Comparison of ENCODE assay signal across 23 mouse cellular contexts in the genomic region with DNA sequence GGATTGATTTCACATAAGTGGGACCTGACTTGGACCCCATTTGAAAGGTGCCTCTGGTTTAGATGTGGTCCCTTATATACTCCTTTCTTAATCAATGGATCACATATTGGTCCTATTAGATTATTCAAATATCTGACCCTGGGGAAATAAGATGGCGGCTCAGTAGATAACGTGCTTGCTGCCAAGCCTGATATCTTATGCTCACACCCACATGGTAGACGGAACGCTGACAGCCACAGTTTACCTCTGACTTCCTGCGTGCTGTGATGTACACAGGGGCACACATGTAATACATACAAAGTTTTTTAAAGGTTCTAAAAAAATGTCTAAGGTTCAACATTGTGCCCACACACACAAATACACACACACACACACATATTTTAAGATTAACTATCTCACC.
DNase-seq lines count a peak whose midpoint lies in the region; ATAC-seq and TF ChIP-seq lines count a peak whose summit lies in the region.
"Had no signal": no experiment of that assay in that cellular context is flagged by ENCODE, and none has a peak within 500 bp of the region (broad histone marks: within the 10 kb centered on the region; RNA-seq: fewer than 3 reads in every experiment).

No protein-coding gene starts in this region.

- peak; percentile 12; the same call in 1 of the 2 replicates for TF ChIP-seq EP300 in liver, postnatal 0 days (IDR thresholded peaks at IDR 0.05; ENCODE audit: low read depth)

- peak; percentile 79 for ATAC-seq in liver, embryonic 13.5 days (ENCODE audit: low read depth)
- ATAC-seq in liver, postnatal 0 days = no peak
- no peak for ATAC-seq in midbrain, embryonic 16.5 days
- ATAC-seq in intestine, embryonic 15.5 days = no peak
- ATAC-seq: CD4-positive, CD25-positive, alpha-beta regulatory T cell, adult 4 months; forebrain, embryonic 13.5 days; forebrain, postnatal 0 days had no signal

- peaks cover 38% of the 10 kb centered on the region for H3K4me1 ChIP-seq in liver, embryonic 13.5 days (replicated peaks)
- peaks cover 5% of the 10 kb centered on the region for H3K4me1 ChIP-seq in liver, postnatal 0 days (ENCODE audit: insufficient read depth)
- H3K4me1 ChIP-seq in midbrain, embryonic 16.5 days (ENCODE audit: control insufficient read depth, insufficient read depth, low read length) = peaks cover 9% of the 10 kb centered on the region
- H3K4me1 ChIP-seq in intestine, embryonic 15.5 days (replicated peaks) = no peaks in the 10 kb centered on the region
- H3K4me1 ChIP-seq: embryonic facial prominence, embryonic 13.5 days had no signal

- DNase-seq in gastrocnemius, adult 2 months = no peak
- DNase-seq in gastrocnemius, postnatal 4 days (ENCODE audit: low spot score in 2 of 2) = no peak
- peak; percentile 6 for DNase-seq in liver, embryonic 13.5 days
- no peak for DNase-seq in liver, postnatal 0 days
- no peak for DNase-seq in thymus, postnatal 10 days (ENCODE audit: low spot score in 2 of 2)
- DNase-seq: adrenal gland, adult 8-10 months; adrenal gland, postnatal 36 days; B cell, adult 2 months; cerebellum, adult 11-12 months; cerebellum, adult 9-10 months; cerebellum, postnatal 36 days; forebrain, postnatal 0 days; gastrocnemius, postnatal 25 days; heart, postnatal 10 days; heart, postnatal 4 days had no signal

- H3K9ac ChIP-seq in liver, embryonic 13.5 days = no peak overlapping the region
- no peak overlapping the region for H3K9ac ChIP-seq in liver, postnatal 0 days (replicated peaks)
- H3K9ac ChIP-seq in midbrain, embryonic 16.5 days (ENCODE audit: low read depth, low read length) = no peak overlapping the region
- no peak overlapping the region for H3K9ac ChIP-seq in intestine, embryonic 15.5 days
- H3K9ac ChIP-seq: embryonic facial prominence, embryonic 13.5 days; forebrain, embryonic 13.5 days; forebrain, postnatal 0 days; hindbrain, embryonic 12.5 days had no signal

- H3K27ac ChIP-seq in gastrocnemius, adult 2 months = peak overlapping the region; percentile 96
- peak overlapping the region; percentile 60 for H3K27ac ChIP-seq in liver, embryonic 13.5 days
- no peak overlapping the region for H3K27ac ChIP-seq in liver, postnatal 0 days (ENCODE audit: low read depth)
- H3K27ac ChIP-seq in midbrain, embryonic 16.5 days (ENCODE audit: low read length) = no peak overlapping the region
- H3K27ac ChIP-seq in intestine, embryonic 15.5 days = no peak overlapping the region
- H3K27ac ChIP-seq: embryonic facial prominence, embryonic 13.5 days; forebrain, embryonic 13.5 days; heart, embryonic 10.5 days; hindbrain, embryonic 12.5 days had no signal

- no peaks in the 10 kb centered on the region for H3K27me3 ChIP-seq in liver, embryonic 13.5 days
- H3K27me3 ChIP-seq in liver, postnatal 0 days (ENCODE audit: insufficient read depth, low read length) = no peaks in the 10 kb centered on the region
- H3K27me3 ChIP-seq in midbrain, embryonic 16.5 days (ENCODE audit: control insufficient read depth, insufficient read depth, low read depth, low read length) = no peaks in the 10 kb centered on the region
- H3K27me3 ChIP-seq in intestine, embryonic 15.5 days (replicated peaks) = no peaks in the 10 kb centered on the region
- H3K27me3 ChIP-seq: embryonic facial prominence, embryonic 13.5 days; forebrain, embryonic 13.5 days; hindbrain, embryonic 12.5 days had no signal

- TF ChIP-seq CTCF in gastrocnemius, adult 2 months (IDR thresholded peaks at IDR 0.05) = no peak
- no peak for TF ChIP-seq CTCF in liver, postnatal 0 days (IDR thresholded peaks at IDR 0.05; ENCODE audit: low read depth)

- intact Hi-C loops in gastrocnemius, adult 2 months (cut with DNase I) = no loop called here

- no peaks in the 10 kb centered on the region for H3K9me3 ChIP-seq in liver, embryonic 13.5 days (replicated peaks)
- no peaks in the 10 kb centered on the region for H3K9me3 ChIP-seq in liver, postnatal 0 days (ENCODE audit: low read length)
- H3K9me3 ChIP-seq in midbrain, embryonic 16.5 days (replicated peaks; ENCODE audit: control insufficient read depth, low read length, poor library complexity, severe bottlenecking) = no peaks in the 10 kb centered on the region
- H3K9me3 ChIP-seq in intestine, embryonic 15.5 days = no peaks in the 10 kb centered on the region
- H3K9me3 ChIP-seq: embryonic facial prominence, embryonic 13.5 days; forebrain, embryonic 13.5 days; G1E; heart, embryonic 10.5 days; hindbrain, embryonic 12.5 days had no signal

- 45% methylated on average over 5 of the region's 5 CpGs for WGBS in liver, embryonic 13.5 days (ENCODE audit: insufficient replicate concordance)
- WGBS in liver, postnatal 0 days (ENCODE audit: insufficient replicate concordance) = 60% methylated on average over 5 of the region's 5 CpGs
- 94% methylated on average over 5 of the region's 5 CpGs for WGBS in midbrain, embryonic 16.5 days
- 91% methylated on average over 5 of the region's 5 CpGs for WGBS in intestine, embryonic 15.5 days

- peaks cover 40% of the 10 kb centered on the region for H3K36me3 ChIP-seq in liver, embryonic 13.5 days
- peaks cover 22% of the 10 kb centered on the region for H3K36me3 ChIP-seq in liver, postnatal 0 days (replicated peaks; ENCODE audit: insufficient read depth, low read length)
- no peaks in the 10 kb centered on the region for H3K36me3 ChIP-seq in midbrain, embryonic 16.5 days (ENCODE audit: control insufficient read depth, insufficient read depth, low read length)
- peaks cover 9% of the 10 kb centered on the region for H3K36me3 ChIP-seq in intestine, embryonic 15.5 days

- no peak overlapping the region for H3K4me2 ChIP-seq in liver, embryonic 13.5 days
- H3K4me2 ChIP-seq in liver, postnatal 0 days (ENCODE audit: low read depth, low read length) = no peak overlapping the region
- no peak overlapping the region for H3K4me2 ChIP-seq in midbrain, embryonic 16.5 days (ENCODE audit: low read length)
- no peak overlapping the region for H3K4me2 ChIP-seq in intestine, embryonic 15.5 days (replicated peaks)
- H3K4me2 ChIP-seq: embryonic facial prominence, embryonic 13.5 days; forebrain, embryonic 13.5 days; hindbrain, embryonic 12.5 days had no signal

- H3K4me3 ChIP-seq in gastrocnemius, adult 2 months = no peak overlapping the region
- no peak overlapping the region for H3K4me3 ChIP-seq in liver, embryonic 13.5 days (replicated peaks)
- H3K4me3 ChIP-seq in liver, postnatal 0 days (ENCODE audit: low read depth, low read length) = no peak overlapping the region
- H3K4me3 ChIP-seq in midbrain, embryonic 16.5 days (ENCODE audit: low read depth, low read length) = no peak overlapping the region
- no peak overlapping the region for H3K4me3 ChIP-seq in intestine, embryonic 15.5 days (replicated peaks)
- H3K4me3 ChIP-seq: embryonic facial prominence, embryonic 13.5 days; forebrain, embryonic 13.5 days; heart, embryonic 10.5 days; hindbrain, embryonic 12.5 days had no signal

Comparison
In these comparisons a context has a peak if more than half of its experiments do, and no peak if none do; other contexts are left out.
1. H3K27ac ChIP-seq: peak in gastrocnemius, adult 2 months (single experiment) and liver, embryonic 13.5 days (single experiment); none in liver, postnatal 0 days (single experiment), midbrain, embryonic 16.5 days (single experiment) and intestine, embryonic 15.5 days (single experiment).